Mouse (Mus musculus) kidney, adult 8-10 months (tissue): Measurements from ENCODE around the gene Sema3e.

Source experiments
- DNase-seq, 2 experiments: peaks; one replicate each; pipeline ENCODE4 v3.0.0; 2022

Gene Sema3e

DNA sequence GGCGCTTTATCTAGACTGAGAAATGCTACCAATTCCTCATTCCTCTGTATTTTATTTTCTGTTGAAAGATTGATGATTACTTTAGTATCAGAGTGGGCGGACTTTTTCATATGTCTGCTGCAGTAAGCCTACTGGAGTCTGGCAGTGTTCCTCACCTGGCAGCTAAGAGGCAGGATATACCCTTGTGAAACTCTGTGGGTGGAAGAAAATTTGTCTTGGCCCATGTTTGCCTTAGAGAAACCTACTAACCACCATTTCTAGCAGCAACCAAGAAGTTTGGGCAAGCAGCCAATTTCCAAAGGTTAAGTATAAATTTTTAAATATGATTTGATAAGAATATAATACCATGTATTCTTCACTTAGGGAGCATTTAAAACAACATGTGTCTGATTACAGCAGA, 63.0 kb downstream of the Sema3e start:
- no peak for DNase-seq

GRCm38 (mm10) chr5:14089875-14090608, 65.0 kb downstream of the Sema3e start:
- no peak for DNase-seq

- DNase-seq: no peak
These were observed 65.5 kb downstream of the Sema3e start for GRCm38 (mm10) chr5:14090609-14090969.

DNA sequence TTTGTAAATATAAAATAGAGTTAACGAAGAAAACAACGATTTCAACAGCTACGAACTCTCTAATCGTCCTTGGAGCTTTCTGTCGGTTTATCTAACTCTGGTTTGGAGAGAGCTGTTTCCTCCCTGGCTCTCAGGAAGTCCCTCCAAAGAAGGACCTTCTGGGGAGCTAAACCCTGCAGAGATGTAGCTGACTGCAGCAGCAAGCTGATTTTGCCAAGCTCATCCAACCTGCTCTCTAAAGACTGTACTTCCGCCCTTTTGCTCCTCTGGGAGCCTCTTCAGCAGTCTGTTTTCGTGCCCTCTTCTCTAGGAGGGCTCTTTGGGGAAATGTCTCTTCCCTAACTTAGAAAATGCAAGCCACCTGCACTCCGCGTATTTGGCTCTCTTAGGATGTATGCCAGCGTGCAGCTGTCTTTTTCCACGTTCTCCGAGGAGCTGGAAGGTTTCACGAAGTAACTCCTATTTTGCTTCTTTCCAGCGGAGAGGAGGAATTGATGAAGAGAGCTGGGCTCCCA, 67.2 kb downstream of the Sema3e start:
- DNase-seq: no peak

DNA sequence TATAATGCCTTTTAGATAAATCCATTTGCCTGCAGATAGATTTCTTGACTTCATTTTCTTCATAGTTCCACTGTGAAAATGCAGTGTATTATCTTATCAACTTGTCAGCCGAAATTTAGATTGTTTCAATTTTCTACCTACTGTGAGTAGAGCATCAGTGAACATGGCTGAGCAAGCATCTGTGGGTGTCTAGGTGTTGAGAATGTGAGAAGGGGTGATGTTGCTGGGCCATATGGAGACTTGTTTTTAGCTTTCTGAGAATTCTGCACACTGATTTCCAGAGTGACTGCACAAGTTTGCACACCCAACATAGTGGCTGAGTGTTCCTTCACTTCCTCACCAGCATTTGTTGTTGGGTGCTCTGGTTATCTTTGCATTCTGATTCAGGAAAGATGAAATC, 71.1 kb downstream of the Sema3e start:
- no peak for DNase-seq

DNA sequence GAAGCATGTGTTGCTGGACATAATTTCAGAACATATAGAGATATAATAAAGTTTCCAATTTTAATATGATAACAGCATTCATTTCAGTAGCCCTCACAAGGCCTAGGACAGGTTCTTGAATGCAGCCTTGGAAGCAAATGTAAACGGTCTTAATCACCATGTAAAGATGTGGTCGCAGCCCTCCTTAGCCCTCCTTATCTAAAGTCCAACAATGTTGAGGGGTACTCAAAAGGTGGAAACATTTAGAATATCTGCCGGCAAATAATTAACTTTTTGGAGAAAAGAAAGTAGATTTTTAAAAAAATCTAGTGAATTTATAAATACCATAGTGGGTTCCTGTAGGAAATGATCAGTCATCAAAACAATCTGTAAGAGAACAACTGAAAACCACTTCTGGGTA, 73.6 kb downstream of the Sema3e start:
- DNase-seq: no peak

- DNase-seq: no peak
These were observed 82.3 kb downstream of the Sema3e start for GRCm38 (mm10) chr5:14107365-14107764.

DNA sequence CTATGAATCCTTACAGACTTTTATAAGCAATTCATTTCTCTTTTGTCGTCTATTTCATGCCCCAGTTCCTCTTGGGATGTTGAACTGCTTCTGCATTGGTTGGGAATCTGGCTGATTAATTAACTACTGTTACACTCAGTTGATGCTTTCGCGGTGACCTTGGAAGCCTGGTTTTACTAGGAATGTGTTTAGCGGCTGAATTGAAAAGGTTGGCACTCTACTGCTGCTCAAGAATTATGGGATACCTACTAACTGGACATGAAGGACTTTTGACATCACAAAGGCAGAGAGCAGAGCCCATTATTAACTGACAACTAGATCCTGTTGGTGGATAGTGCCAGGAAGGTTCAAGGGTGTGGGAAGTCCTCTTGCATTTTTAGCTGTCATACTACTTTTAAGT, 83.9 kb downstream of the Sema3e start:
- DNase-seq: no peak

- no peak for DNase-seq
These were observed 86.3 kb downstream of the Sema3e start for GRCm38 (mm10) chr5:14111401-14111800.

DNA sequence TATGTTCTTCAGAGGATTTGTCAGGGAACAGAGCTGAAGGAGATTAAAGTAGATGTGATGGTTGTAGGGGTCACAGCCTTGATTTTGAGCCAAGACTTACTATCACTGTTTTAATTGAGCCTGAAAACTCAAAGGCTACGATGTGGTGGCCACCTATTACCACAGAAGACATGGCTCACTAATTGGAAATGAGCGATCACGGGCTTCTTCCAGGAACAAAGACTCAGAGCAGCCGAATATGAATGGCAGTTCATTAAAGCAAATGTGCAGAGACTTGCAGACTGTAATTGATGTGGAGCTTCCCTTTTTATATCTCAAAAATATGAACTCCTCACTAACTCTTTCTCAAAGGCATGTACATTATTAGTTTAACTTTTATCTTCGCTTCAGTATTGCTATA, 96.8 kb downstream of the Sema3e start:
- DNase-seq: no peak

GRCm38 (mm10) chr5:14126591-14126990, 101.5 kb downstream of the Sema3e start:
- DNase-seq: no peak

DNA sequence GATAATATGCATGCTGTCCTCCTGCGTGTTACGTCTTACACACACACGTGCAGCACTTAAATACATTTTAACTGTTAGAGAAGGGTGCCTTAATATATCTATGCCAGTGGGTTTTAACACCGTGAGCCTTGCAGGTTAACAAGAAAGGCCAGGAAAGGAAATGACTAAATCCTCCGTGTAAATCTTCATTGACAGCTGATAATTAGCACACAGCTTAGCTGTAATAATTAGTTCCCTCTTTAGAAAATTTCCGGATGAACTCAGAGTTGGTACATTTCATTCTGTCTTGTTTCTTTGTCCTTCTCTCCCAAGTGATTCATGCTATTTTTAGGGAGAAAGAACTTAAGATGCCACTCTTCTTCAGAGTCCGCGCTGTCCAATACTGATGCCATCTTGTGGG, 110.9 kb downstream of the Sema3e start:
- DNase-seq: no peak

DNA sequence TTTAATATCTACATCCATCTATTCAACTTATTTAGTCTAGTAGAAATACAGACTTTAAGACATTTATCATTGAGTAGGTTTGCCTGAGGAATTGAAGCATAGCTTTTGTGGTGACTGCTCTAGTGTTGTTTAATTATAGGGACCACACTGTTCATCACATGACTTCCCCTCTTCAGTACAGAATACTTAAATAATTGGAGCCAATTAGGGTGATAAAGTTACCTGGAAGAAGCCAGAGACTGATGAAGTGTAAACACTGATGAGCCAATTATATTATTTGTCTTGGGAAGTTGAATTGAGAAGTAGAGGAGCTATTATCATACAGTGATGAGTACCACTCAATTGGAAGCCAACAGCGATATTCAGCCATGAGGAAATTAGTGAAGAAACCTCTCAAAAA, 113.6 kb downstream of the Sema3e start:
- DNase-seq: no peak

DNA sequence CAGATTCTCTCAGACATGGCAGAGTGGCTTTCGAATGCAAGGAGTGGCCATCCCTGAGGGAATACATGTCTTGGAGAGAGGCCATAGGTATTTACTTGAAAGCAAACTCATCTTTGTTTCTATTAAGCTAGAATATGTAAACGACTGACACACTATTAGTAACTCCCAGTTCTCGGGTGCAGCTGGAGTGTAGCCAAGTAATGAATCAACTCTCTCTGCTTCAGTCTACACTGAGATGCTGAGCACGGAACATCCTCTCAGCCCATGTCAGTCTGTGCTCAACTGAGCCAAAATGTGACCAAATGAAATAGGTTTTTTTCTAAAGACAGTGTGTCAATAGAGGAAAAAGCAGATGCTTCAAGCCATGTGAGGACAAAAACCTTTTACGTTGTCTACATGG, 137.5 kb downstream of the Sema3e start:
- no peak for DNase-seq

- DNase-seq: no peak
These were observed 138.2 kb downstream of the Sema3e start for GRCm38 (mm10) chr5:14163280-14163679.

DNA sequence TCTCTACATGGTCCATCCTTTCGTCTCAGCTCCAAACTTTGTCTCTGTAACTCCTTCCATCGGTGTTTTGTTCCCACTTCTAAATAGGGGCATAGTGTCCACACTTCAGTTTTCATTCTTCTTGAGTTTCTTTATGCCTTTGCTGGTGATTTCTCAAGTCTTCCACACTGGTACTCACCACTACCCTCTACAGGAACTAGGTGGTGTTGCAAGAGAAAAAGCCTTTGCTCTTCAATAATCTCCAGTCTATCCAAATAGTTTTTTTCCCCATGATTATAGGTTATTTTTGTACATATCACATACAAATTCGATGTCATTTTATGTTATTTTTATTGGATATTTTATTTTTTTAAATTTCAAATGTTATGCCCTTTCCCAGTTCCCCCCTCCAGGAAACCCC, 142.7 kb downstream of the Sema3e start:
- no peak for DNase-seq

- no peak for DNase-seq
These were observed 148.5 kb downstream of the Sema3e start for GRCm38 (mm10) chr5:14173355-14174183.

DNA sequence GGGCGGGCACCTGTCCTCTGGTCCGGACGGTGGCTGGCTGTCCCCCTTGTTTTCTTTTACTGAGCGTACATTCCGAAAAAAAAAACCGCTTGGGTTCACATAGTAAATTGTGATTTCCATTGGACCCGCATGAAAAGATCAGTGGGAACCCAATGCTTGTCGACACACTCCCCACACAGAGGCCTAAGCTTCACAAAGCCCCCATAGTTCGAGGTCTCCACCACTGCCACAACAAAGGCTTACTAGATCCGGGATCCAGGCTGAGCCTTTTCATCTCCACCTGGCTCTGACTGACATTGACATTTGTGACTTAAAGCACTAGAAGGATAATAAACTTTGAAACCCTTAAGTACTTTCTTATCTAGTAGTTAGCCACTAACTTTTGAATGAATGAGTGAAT, 155.5 kb downstream of the Sema3e start:
- DNase-seq: no peak

GRCm38 (mm10) chr5:14182156-14182555, 157.1 kb downstream of the Sema3e start:
- DNase-seq: no peak

- no peak for DNase-seq
These were observed 170.2 kb downstream of the Sema3e start for GRCm38 (mm10) chr5:14195172-14195819.

DNA sequence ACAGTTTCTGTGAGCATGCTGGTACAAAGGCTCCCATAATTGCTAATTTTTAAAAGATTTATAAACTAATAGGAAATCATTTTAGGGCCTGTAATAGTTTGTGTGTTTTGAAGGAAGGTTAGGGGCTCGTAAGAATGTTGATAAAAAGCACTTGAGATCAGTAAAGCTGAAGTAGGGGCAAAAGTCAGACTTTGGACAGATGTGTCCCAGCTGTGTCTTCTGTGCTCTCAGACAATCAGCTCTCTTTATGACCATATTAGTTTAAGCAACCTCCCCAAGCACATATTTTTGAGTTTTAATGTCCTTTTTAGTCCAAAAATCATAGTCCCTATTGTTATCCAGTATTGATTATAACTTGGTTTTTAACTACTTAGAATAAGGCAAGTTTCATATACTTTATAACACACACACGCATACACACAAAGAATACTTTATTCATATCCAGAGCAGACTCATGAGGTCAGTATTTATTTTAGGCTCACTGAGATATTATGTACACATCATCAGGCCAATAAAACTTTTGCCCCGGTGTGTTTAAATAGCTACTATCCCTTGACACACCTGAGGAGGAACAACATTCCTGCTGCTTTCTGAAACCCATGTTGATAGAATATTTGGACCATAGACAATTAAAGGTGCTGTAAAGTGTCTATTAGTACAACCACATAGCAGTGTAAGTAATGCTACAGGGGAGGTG, 173.4 kb downstream of the Sema3e start:
- no peak for DNase-seq

- DNase-seq: no peak
These were observed 181.7 kb downstream of the Sema3e start for GRCm38 (mm10) chr5:14206794-14207193.

- DNase-seq: no peak
These were observed 184.9 kb downstream of the Sema3e start for GRCm38 (mm10) chr5:14209962-14210361.
